Mouse (Mus musculus): ENCODE data around the gene Mrc2.

- TF ChIP-seq EP300 (IDR thresholded peaks at IDR 0.05; ENCODE audit: low read depth in 1 of 2, low read length in 2 of 2): no peak
- no peak for TF ChIP-seq POLR2A (IDR thresholded peaks at IDR 0.05; ENCODE audit: control insufficient read depth in 1 of 2, insufficient read depth in 1 of 2, low read depth in 1 of 2, low read length in 2 of 2, poor library complexity in 1 of 2)
- TF ChIP-seq E2F4 (IDR thresholded peaks at IDR 0.05; ENCODE audit: borderline replicate concordance, low read depth, low read length): no peak
- TF ChIP-seq RAD21 (IDR thresholded peaks at IDR 0.05; ENCODE audit: low read depth, low read length): peak; percentile 74
- no peak for TF ChIP-seq CHD1 (IDR thresholded peaks at IDR 0.05; ENCODE audit: low read depth, low read length)
- TF ChIP-seq CTCF (IDR thresholded peaks at IDR 0.05 in 2 of 3, conservative IDR thresholded peaks at IDR 0.05 in 1 of 3; ENCODE audit: control insufficient read depth in 1 of 3, insufficient read depth in 1 of 3, low read depth in 2 of 3, low read length in 3 of 3, poor library complexity in 1 of 3, severe bottlenecking in 1 of 3): peak; percentile 68 to 80 (median 76)
- no peak for TF ChIP-seq HCFC1 (IDR thresholded peaks at IDR 0.05; ENCODE audit: low read depth, low read length)
- TF ChIP-seq CHD2 (IDR thresholded peaks at IDR 0.05; ENCODE audit: low read length): no peak
- no peak for TF ChIP-seq TAL1 (IDR thresholded peaks at IDR 0.05; ENCODE audit: low read length)
- TF ChIP-seq SMC3 (IDR thresholded peaks at IDR 0.05; ENCODE audit: low read depth, low read length): peak; percentile 78
- TF ChIP-seq JUND (IDR thresholded peaks at IDR 0.05; ENCODE audit: low read depth, low read length): no peak
- 0 out of 2 replicates have a peak, but pooled peaks have one; percentile 31 for TF ChIP-seq ZNF384 (IDR thresholded peaks at IDR 0.05; ENCODE audit: low read depth, low read length)
- no peak for TF ChIP-seq NELFE (IDR thresholded peaks at IDR 0.05; ENCODE audit: low read depth, low read length)
These were observed 52.8 kb downstream of the Mrc2 start for GRCm38 (mm10) chr11:105345284-105345683.
